Mouse (Mus musculus): ENCODE measurements around the gene Simc1. TPM values are rescaled to one million over a fixed set of nuclear protein-coding genes. Genes with fewer than 3 reads are reported as not detected.

Gene Simc1
- 7.4 and 9.5 TPM in 2 replicates for polyA plus RNA-seq (2012; rRNA removed; ENCODE audit: low replicate concordance)

DNA sequence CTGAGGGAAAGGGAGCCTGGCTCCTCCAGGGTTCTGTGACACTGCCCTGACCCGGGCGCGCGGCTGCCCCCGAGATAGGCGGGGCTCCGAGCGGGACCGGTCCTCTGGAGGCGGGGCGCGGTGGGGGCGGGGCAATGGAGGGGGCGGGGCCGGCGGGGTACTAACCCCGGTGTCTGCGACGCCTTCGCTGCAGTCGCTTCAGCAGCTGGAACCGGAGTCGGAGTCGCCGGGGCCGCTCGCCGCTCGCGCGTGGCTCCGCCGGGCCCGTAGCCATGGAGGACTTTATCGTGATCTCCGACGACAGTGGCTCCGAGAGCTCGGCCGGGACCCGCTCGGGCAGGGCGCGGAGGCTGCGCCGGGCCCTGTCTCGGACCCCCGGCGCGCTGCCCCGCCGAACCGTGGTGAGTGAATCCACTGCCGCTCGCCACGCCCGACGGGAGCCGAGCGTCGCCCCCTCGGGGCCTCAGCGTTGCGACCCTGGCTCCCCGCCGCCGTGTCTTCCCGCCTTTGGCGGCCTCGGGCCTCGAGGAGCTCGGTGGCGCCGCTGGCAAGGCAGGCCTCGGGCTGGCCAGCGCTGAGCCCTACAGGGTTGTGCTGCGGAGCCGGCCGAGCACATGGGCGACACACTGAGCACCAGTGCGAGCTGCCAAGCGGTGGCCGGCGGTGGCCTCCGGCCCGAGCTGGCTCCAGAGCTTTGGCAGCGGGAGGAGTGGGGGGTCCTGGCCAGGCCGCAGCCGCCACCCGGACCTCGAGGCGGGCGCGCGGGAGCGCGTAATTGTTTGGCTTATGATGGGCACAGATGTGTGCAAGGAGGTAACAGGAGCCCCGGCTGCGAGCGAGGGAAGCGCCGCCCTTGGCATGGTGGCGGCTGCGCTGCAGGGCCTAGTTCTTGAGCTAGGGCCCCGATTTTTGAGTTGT, at the start of gene Simc1:
Gene Simc1 (plus strand): TSS at position 176 of the 918 bp plus-strand sequence.

DNA sequence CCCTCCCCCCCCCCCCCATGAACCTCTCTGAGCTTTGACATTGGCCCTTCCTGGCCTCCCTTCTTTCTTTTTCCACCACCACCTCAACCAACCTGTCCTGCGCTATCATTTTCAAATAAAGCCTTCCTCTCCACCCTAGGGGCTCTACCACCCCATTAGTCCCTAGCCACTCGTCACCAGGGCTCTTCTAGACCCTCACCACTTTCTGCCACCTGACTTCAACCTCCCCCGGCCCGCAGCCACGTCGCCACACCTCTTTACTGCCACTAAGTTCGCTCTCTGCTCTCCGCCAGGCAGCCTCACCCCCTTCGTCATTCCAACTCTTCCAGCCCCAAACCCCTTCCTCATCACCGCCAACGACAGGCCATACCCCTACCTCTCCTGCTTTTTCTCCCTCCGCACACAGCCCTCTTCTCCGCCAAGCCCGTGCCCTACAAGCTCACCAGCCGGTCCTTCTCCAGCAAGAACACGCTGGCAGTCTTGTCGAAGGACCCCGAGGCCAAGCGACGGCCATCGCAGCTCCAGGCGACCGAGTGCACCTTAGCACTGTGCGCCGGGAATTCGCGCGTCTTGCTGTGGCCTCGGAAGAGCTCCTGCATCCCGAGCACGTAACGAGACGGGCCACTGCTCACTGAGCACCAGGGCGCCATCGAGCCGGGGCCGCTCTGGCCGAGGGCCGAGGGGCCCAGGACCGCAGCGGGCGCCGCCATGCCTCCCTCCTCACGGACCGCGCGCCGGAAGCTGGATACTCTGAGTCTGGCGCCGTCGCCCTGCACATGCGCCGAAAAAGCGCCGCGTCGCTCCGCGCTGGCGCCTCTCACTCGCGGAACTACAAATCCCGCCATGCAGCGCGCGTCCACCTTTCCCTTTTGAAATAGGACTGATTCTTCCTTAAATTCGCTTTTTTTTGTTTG, 35.2 kb upstream of the Simc1 start, which contains the start of gene Thoc3:
Gene Thoc3 (minus strand): TSS at position 752 of the 914 bp plus-strand sequence.

DNA sequence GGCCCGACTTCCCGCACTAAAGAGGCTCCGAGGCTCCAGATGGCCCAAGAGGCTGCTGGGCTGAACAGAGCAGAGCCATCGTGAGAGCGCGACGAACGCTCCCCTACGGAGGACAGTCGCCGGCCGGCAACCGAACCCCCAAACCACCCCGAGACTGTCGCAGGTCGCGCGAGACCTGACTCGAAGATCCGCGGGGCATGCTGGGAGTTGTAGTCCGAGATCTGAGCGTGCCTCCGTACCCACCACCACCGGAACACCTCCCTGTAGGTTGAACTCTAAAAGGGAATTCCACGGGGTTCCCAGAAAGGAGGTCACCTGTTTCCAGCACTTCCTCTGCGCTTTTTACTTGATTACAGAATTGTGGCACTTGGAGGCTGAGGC, 61.6 kb downstream of the Simc1 start, which contains the start of gene 4833439L19Rik:
Gene 4833439L19Rik (minus strand): TSS at position 235 of the 381 bp plus-strand sequence.

GRCm38 (mm10) chr13:54574854-54575481, 71.4 kb downstream of the Simc1 start, which contains the start of gene Arl10:
Arl10 (plus strand) TSS chr13:54575015.

GRCm38 (mm10) chr13:54589996-54590951, 86.7 kb downstream of the Simc1 start, which contains the start of the genes Nop16 and Higd2a:
Nop16 (minus strand) TSS chr13:54590090.
Higd2a (plus strand) TSS chr13:54590207.

Other genes starting within 250 kb of the Simc1 start
- 4.0 and 6.4 TPM in 2 replicates for gene Cplx2, start 132.4 kb upstream of the Simc1 start, polyA plus RNA-seq (2012; rRNA removed; ENCODE audit: low replicate concordance)
- gene Thoc3, start 34.9 kb upstream of the Simc1 start, polyA plus RNA-seq (2012; rRNA removed; ENCODE audit: low replicate concordance): 24.4 and 57.3 TPM in 2 replicates
- 98.9 and 187 TPM in 2 replicates for gene 4833439L19Rik, start 61.7 kb downstream of the Simc1 start, polyA plus RNA-seq (2012; rRNA removed; ENCODE audit: low replicate concordance)
- 25.5 and 31.3 TPM in 2 replicates for gene Arl10, start 71.2 kb downstream of the Simc1 start, polyA plus RNA-seq (2012; rRNA removed; ENCODE audit: low replicate concordance)
- gene Nop16, start 86.3 kb downstream of the Simc1 start, polyA plus RNA-seq (2012; rRNA removed; ENCODE audit: low replicate concordance): 4.5 and 8.5 TPM in 2 replicates
- gene Higd2a, start 86.4 kb downstream of the Simc1 start, polyA plus RNA-seq (2012; rRNA removed; ENCODE audit: low replicate concordance): 138 and 146 TPM in 2 replicates
- gene Cltb, start 107.6 kb downstream of the Simc1 start, polyA plus RNA-seq (2012; rRNA removed; ENCODE audit: low replicate concordance): 57.0 and 62.0 TPM in 2 replicates
- gene Faf2, start 118.0 kb downstream of the Simc1 start, polyA plus RNA-seq (2012; rRNA removed; ENCODE audit: low replicate concordance): 18.5 and 27.4 TPM in 2 replicates
- gene Rnf44, start 190.1 kb downstream of the Simc1 start, polyA plus RNA-seq (2012; rRNA removed; ENCODE audit: low replicate concordance): 229 and 423 TPM in 2 replicates
- 0.02 and 0.06 TPM in 2 replicates for gene Cdhr2, start 197.7 kb downstream of the Simc1 start, polyA plus RNA-seq (2012; rRNA removed; ENCODE audit: low replicate concordance)
- gene Gprin1, start 246.1 kb downstream of the Simc1 start, polyA plus RNA-seq (2012; rRNA removed; ENCODE audit: low replicate concordance): 0.06 and 0.12 TPM in 2 replicates

Measured in mammary gland, adult 2 months (tissue).